Mouse (Mus musculus): ENCODE results near the gene Nufip1. TPM values are rescaled to one million over a fixed set of nuclear protein-coding genes. Genes with fewer than 3 reads are reported as not detected.

The Nufip1 gene
- total RNA-seq (2014; fragmentation: Nextera tagmentation) (8.5 and 12.0 TPM in 2 replicates), total RNA-seq (2017) (16.9 and 18.1 TPM in 2 replicates), polyA plus RNA-seq (2012) (11.8 and 16.4 TPM in 2 replicates)

DNA sequence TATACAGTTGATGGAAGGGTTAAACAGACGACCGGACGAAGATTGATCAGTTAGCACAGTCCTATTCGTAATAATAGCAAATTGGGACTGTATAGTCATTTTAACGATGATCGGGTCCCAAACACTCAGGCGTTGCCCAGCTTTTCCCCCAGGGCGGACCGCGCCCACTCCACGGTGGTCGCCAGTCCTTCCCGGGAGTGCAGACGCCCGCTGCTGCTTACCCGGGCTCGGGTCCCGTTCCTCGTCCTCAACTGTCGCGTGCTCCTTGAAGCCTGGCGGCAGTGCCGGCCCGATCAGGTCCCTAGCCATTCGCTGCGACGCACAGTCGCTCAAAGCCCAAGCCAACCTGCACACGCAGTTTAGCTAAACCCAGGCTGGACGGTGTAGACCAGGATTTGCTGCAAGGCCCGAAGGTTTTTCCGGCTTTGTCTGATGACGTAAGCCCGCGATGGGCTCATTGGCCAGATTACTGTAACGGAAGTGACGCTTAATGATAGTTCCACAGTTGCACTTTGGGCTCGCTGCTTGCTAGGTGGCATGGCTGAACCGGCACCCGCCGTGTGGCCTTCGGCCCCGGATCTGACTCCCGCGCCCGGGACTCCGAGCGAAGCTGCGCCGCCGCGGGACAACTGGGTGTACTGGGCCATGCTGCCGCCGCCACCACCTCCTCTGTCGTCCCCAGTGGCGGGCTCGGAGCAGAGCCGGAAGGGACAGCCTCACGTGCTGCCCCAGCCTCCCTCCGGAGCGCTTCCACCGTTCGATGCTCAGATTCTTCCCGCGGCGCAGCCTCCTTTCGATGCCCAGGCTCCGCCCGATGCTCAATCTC lies at the start of gene Nufip1, which contains the start of gene Gpalpp1:
Gene Nufip1, plus strand, starts transcription at position 496 of the 826 bp plus-strand sequence.
Gene Gpalpp1, minus strand, starts transcription at position 365 of the 826 bp plus-strand sequence.
- peak; percentile 98 for ATAC-seq (ENCODE audit: extremely low read depth, insufficient number of reproducible peaks, low FRiP score, poor library complexity, severe bottlenecking)
- Histone ChIP-seq H3K9me3 (replicated peaks) (no peaks in the 10 kb centered on the region), H3K36me3 (replicated peaks) (peaks cover 48% of the 10 kb centered on the region), H3K4me3 (ENCODE audit: low read depth, low read length) (peak within 1 kb of the TSS; percentile 96), H3K4me1 (ENCODE audit: insufficient read depth, low read depth, low read length) (peaks cover 29% of the 10 kb centered on the region), H3K27me3 (ENCODE audit: insufficient read depth, low read length) (no peaks in the 10 kb centered on the region)
- DNase-seq (ENCODE audit: low spot score): peak; percentile 83
- TF ChIP-seq GATA2 (IDR thresholded peaks at IDR 0.05; ENCODE audit: borderline replicate concordance, low read depth, low read length): no peak
- TF ChIP-seq TAL1 (conservative IDR thresholded peaks at IDR 0.05; ENCODE audit: low read depth, low read length): no peak
- TF ChIP-seq GATA1 (IDR thresholded peaks at IDR 0.05; ENCODE audit: borderline replicate concordance, low read length): no peak
- no peak for TF ChIP-seq CTCF (IDR thresholded peaks at IDR 0.05; ENCODE audit: low read depth, low read length)
- TF ChIP-seq POLR2AphosphoS5 (IDR thresholded peaks at IDR 0.05; ENCODE audit: insufficient replicate concordance, low read depth, low read length): no peak

- no peak for ATAC-seq (ENCODE audit: extremely low read depth, insufficient number of reproducible peaks, low FRiP score, poor library complexity, severe bottlenecking)
- no peak for DNase-seq (ENCODE audit: low spot score)
- no peaks in the 10 kb centered on the region for H3K4me1 ChIP-seq (ENCODE audit: insufficient read depth, low read depth, low read length)
- H3K4me3 ChIP-seq (ENCODE audit: low read depth, low read length): no peak overlapping the region
- TF ChIP-seq CTCF (IDR thresholded peaks at IDR 0.05; ENCODE audit: low read depth, low read length): no peak
- TF ChIP-seq GATA2 (IDR thresholded peaks at IDR 0.05; ENCODE audit: borderline replicate concordance, low read depth, low read length): no peak
- TF ChIP-seq TAL1 (conservative IDR thresholded peaks at IDR 0.05; ENCODE audit: low read depth, low read length): no peak
- TF ChIP-seq POLR2AphosphoS5 (IDR thresholded peaks at IDR 0.05; ENCODE audit: insufficient replicate concordance, low read depth, low read length): no peak
- TF ChIP-seq GATA1 (IDR thresholded peaks at IDR 0.05; ENCODE audit: borderline replicate concordance, low read length): no peak
- H3K27me3 ChIP-seq (ENCODE audit: insufficient read depth, low read length): peaks cover 16% of the 10 kb centered on the region
- H3K9me3 ChIP-seq (replicated peaks): no peaks in the 10 kb centered on the region
- H3K36me3 ChIP-seq (replicated peaks): no peaks in the 10 kb centered on the region
Measured at GRCm38 (mm10) chr14:76067237-76067636, 43.5 kb upstream of the Nufip1 start.

GRCm38 (mm10) chr14:76068296-76068695 lies 42.4 kb upstream of the Nufip1 start:
- peaks cover 17% of the 10 kb centered on the region for H3K27me3 ChIP-seq (ENCODE audit: insufficient read depth, low read length)
- DNase-seq (ENCODE audit: low spot score): no peak
- TF ChIP-seq GATA2 (IDR thresholded peaks at IDR 0.05; ENCODE audit: borderline replicate concordance, low read depth, low read length) (no peak), POLR2AphosphoS5 (IDR thresholded peaks at IDR 0.05; ENCODE audit: insufficient replicate concordance, low read depth, low read length) (no peak), GATA1 (IDR thresholded peaks at IDR 0.05; ENCODE audit: borderline replicate concordance, low read length) (no peak), TAL1 (conservative IDR thresholded peaks at IDR 0.05; ENCODE audit: low read depth, low read length) (no peak), CTCF (IDR thresholded peaks at IDR 0.05; ENCODE audit: low read depth, low read length) (no peak)
- no peak overlapping the region for H3K4me3 ChIP-seq (ENCODE audit: low read depth, low read length)
- ATAC-seq (ENCODE audit: extremely low read depth, insufficient number of reproducible peaks, low FRiP score, poor library complexity, severe bottlenecking): no peak
- no peaks in the 10 kb centered on the region for H3K9me3 ChIP-seq (replicated peaks)
- H3K4me1 ChIP-seq (ENCODE audit: insufficient read depth, low read depth, low read length): 0 out of 2 replicates have a peak, but pooled peaks cover 2% of the 10 kb centered on the region
- H3K36me3 ChIP-seq (replicated peaks): no peaks in the 10 kb centered on the region

DNA sequence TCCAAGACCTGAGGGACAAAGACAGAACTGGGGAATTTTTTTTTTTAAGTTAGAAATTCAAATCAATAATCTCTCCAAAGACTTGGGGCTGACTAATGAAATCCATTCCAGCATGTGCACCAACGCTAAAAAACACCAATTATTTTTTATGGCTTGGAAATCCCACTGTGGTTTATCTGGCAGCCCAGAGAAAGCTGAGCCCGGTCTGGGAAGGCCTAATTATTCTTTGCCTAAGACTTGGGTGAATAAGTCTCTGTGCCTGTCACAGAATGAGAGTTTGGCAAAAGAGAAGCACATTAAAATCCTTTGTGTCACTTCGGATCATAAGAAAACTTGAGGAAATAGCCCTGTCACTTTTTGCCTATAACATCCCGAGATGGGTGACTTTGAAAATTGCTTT lies 41.4 kb upstream of the Nufip1 start:
- TF ChIP-seq CTCF (IDR thresholded peaks at IDR 0.05; ENCODE audit: low read depth, low read length) (no peak), POLR2AphosphoS5 (IDR thresholded peaks at IDR 0.05; ENCODE audit: insufficient replicate concordance, low read depth, low read length) (no peak), GATA2 (IDR thresholded peaks at IDR 0.05; ENCODE audit: borderline replicate concordance, low read depth, low read length) (no peak), TAL1 (conservative IDR thresholded peaks at IDR 0.05; ENCODE audit: low read depth, low read length) (no peak), GATA1 (IDR thresholded peaks at IDR 0.05; ENCODE audit: borderline replicate concordance, low read length) (no peak)
- Histone ChIP-seq H3K36me3 (replicated peaks) (no peaks in the 10 kb centered on the region), H3K4me3 (ENCODE audit: low read depth, low read length) (no peak overlapping the region), H3K27me3 (ENCODE audit: insufficient read depth, low read length) (peaks cover 17% of the 10 kb centered on the region), H3K9me3 (replicated peaks) (no peaks in the 10 kb centered on the region), H3K4me1 (ENCODE audit: insufficient read depth, low read depth, low read length) (0 out of 2 replicates have a peak, but pooled peaks cover 2% of the 10 kb centered on the region)
- no peak for DNase-seq (ENCODE audit: low spot score)
- ATAC-seq (ENCODE audit: extremely low read depth, insufficient number of reproducible peaks, low FRiP score, poor library complexity, severe bottlenecking): no peak

- TF ChIP-seq TAL1 (conservative IDR thresholded peaks at IDR 0.05; ENCODE audit: low read depth, low read length) (no peak), POLR2AphosphoS5 (IDR thresholded peaks at IDR 0.05; ENCODE audit: insufficient replicate concordance, low read depth, low read length) (no peak)
- ATAC-seq (ENCODE audit: extremely low read depth, insufficient number of reproducible peaks, low FRiP score, poor library complexity, severe bottlenecking): no peak
- no peak for DNase-seq (ENCODE audit: low spot score)
- no peak overlapping the region for H3K4me3 ChIP-seq (ENCODE audit: low read depth, low read length)
- H3K27me3 ChIP-seq (ENCODE audit: insufficient read depth, low read length): peaks cover 17% of the 10 kb centered on the region
- H3K4me1 ChIP-seq (ENCODE audit: insufficient read depth, low read depth, low read length): 0 out of 2 replicates have a peak, but pooled peaks cover 2% of the 10 kb centered on the region
- H3K36me3 ChIP-seq (replicated peaks): no peaks in the 10 kb centered on the region
- H3K9me3 ChIP-seq (replicated peaks): no peaks in the 10 kb centered on the region
Measured at GRCm38 (mm10) chr14:76072626-76073025, 38.1 kb upstream of the Nufip1 start.

- Histone ChIP-seq H3K4me1 (ENCODE audit: insufficient read depth, low read depth, low read length) (0 out of 2 replicates have a peak, but pooled peaks cover 2% of the 10 kb centered on the region), H3K9me3 (replicated peaks) (no peaks in the 10 kb centered on the region), H3K36me3 (replicated peaks) (no peaks in the 10 kb centered on the region), H3K4me3 (ENCODE audit: low read depth, low read length) (no peak overlapping the region), H3K27me3 (ENCODE audit: insufficient read depth, low read length) (peaks cover 17% of the 10 kb centered on the region)
- DNase-seq (ENCODE audit: low spot score) (no peak), ATAC-seq (ENCODE audit: extremely low read depth, insufficient number of reproducible peaks, low FRiP score, poor library complexity, severe bottlenecking) (no peak)
- TF ChIP-seq GATA2 (IDR thresholded peaks at IDR 0.05; ENCODE audit: borderline replicate concordance, low read depth, low read length) (no peak), POLR2AphosphoS5 (IDR thresholded peaks at IDR 0.05; ENCODE audit: insufficient replicate concordance, low read depth, low read length) (no peak), CTCF (IDR thresholded peaks at IDR 0.05; ENCODE audit: low read depth, low read length) (no peak), GATA1 (IDR thresholded peaks at IDR 0.05; ENCODE audit: borderline replicate concordance, low read length) (no peak), TAL1 (conservative IDR thresholded peaks at IDR 0.05; ENCODE audit: low read depth, low read length) (no peak)
Measured at GRCm38 (mm10) chr14:76074206-76074605, 36.5 kb upstream of the Nufip1 start.

Data from G1E (cell line).